Mouse (Mus musculus) neural tube, postnatal 0 days (tissue): ENCODE results near the gene Nek8. TPM values are rescaled to one million over a fixed set of nuclear protein-coding genes. Genes with fewer than 3 reads are reported as not detected.

Experiments used
- microRNA-seq: library from miRNA; unstranded; fragments of <30 nt; microRNA quantifications from one replicate; pipeline ENCODE4, GENCODE M21; 2016
- polyA plus RNA-seq: library from polyadenylated mRNA; unstranded; fragments of >200 nt; fragmentation: Nextera tagmentation; extraction: Ambion mirVana; gene quantifications from 2 replicates; pipeline ENCODE4 v1.2.1, GENCODE M21; 2015

Gene Nek8
- 7.4 and 8.0 TPM in 2 replicates for polyA plus RNA-seq

GRCm38 (mm10) chr11:78176402-78176862 is at the start of gene Nek8, which contains the start of gene Tlcd1:
Gene Nek8, minus strand, starts transcription at chr11:78176675.
Gene Tlcd1, plus strand, starts transcription at chr11:78176711.

GRCm38 (mm10) chr11:78193113-78193512 is 16.6 kb upstream of the Nek8 start, which contains the start of gene Proca1:
Gene Proca1, plus strand, starts transcription at chr11:78193392.

GRCm38 (mm10) chr11:78188331-78189233 is 12.1 kb upstream of the Nek8 start, which contains the start of gene Rab34:
Gene Rab34, plus strand, starts transcription at chr11:78188430.

GRCm38 (mm10) chr11:78182961-78183844 is 6.7 kb upstream of the Nek8 start, which contains the start of gene Rpl23a:
Gene Rpl23a, minus strand, starts transcription at chr11:78183584.

GRCm38 (mm10) chr11:78164924-78165760 is 11.3 kb downstream of the Nek8 start, which contains the start of gene Traf4:
Gene Traf4, minus strand, starts transcription at chr11:78165589.

Small RNAs within 50 kb of the gene (microRNA-seq; reads per million reads assigned to microRNA genes)
- not detected for gene Mir7653

Other genes starting within 250 kb of the Nek8 start
- gene Sez6, start 245.9 kb downstream of the Nek8 start, polyA plus RNA-seq = 107 and 126 TPM in 2 replicates
- gene Phf12, start 193.9 kb downstream of the Nek8 start, polyA plus RNA-seq = 10.8 and 12.3 TPM in 2 replicates
- gene Dhrs13, start 144.4 kb downstream of the Nek8 start, polyA plus RNA-seq = 53.0 and 56.2 TPM in 2 replicates
- 158 and 168 TPM in 2 replicates for gene Flot2, start 138.7 kb downstream of the Nek8 start, polyA plus RNA-seq
- gene Eral1, start 96.3 kb downstream of the Nek8 start, polyA plus RNA-seq = 25.9 and 28.4 TPM in 2 replicates
- gene Fam222b, start 82.0 kb downstream of the Nek8 start, polyA plus RNA-seq = 18.1 and 24.6 TPM in 2 replicates
- gene Traf4, start 11.1 kb downstream of the Nek8 start, polyA plus RNA-seq = 58.8 and 62.9 TPM in 2 replicates
- gene Tlcd1, start within 50 bp of the Nek8 start, polyA plus RNA-seq = 48.5 and 53.4 TPM in 2 replicates
- 812 and 926 TPM in 2 replicates for gene Rpl23a, start 6.9 kb upstream of the Nek8 start, polyA plus RNA-seq
- gene Rab34, start 11.8 kb upstream of the Nek8 start, polyA plus RNA-seq = 74.3 and 78.3 TPM in 2 replicates
- 6.6 and 8.0 TPM in 2 replicates for gene Proca1, start 16.7 kb upstream of the Nek8 start, polyA plus RNA-seq
- 123 TPM in 2 replicates for gene Sdf2, start 69.1 kb upstream of the Nek8 start, polyA plus RNA-seq
- 15.2 and 17.7 TPM in 2 replicates for gene Supt6, start 69.3 kb upstream of the Nek8 start, polyA plus RNA-seq
- gene 2610507B11Rik, start 85.1 kb upstream of the Nek8 start, polyA plus RNA-seq = 90.2 and 105 TPM in 2 replicates
- gene BC030499, start 114.2 kb upstream of the Nek8 start, polyA plus RNA-seq = 0.13 and 0.22 TPM in 2 replicates
- 7.5 and 7.9 TPM in 2 replicates for gene Spag5, start 124.9 kb upstream of the Nek8 start, polyA plus RNA-seq
- gene Aldoc, start 146.3 kb upstream of the Nek8 start, polyA plus RNA-seq = 1,117 and 1,134 TPM in 2 replicates
- 90.8 and 112 TPM in 2 replicates for gene Pigs, start 151.7 kb upstream of the Nek8 start, polyA plus RNA-seq
- 97.8 and 99.2 TPM in 2 replicates for gene Unc119, start 166.8 kb upstream of the Nek8 start, polyA plus RNA-seq
- gene Foxn1, start 209.9 kb upstream of the Nek8 start, polyA plus RNA-seq = not detected in 2 replicates
- gene Slc13a2, start 245.5 kb upstream of the Nek8 start, polyA plus RNA-seq = not detected in 2 replicates